Mouse (Mus musculus) myocyte (in vitro differentiated cells): ENCODE results near the gene Zbtb46. TPM values are rescaled to one million over a fixed set of nuclear protein-coding genes. Genes with fewer than 3 reads are reported as not detected.

Experiments
- H3K27me3 ChIP-seq: one replicate; pipeline ENCODE4 v1.6.1; 2011; ENCODE audit not compliant: control insufficient read depth, insufficient read depth, insufficient read length
- H3K36me3 ChIP-seq: one replicate; pipeline ENCODE4 v1.6.1; 2011; ENCODE audit not compliant: control insufficient read depth, insufficient read depth
- H3K4me2 ChIP-seq: one replicate; pipeline ENCODE4 v1.6.1; 2011; ENCODE audit warnings: low read depth, control low read depth
- H3K4me3 ChIP-seq: one replicate; pipeline ENCODE4 v1.5.1; 2011; ENCODE audit warnings: mild to moderate bottlenecking, control low read depth, moderate library complexity
- H3K79me2 ChIP-seq: one replicate; pipeline ENCODE4 v1.6.1; 2011; ENCODE audit not compliant: control insufficient read depth, insufficient read depth
- H3ac ChIP-seq: one replicate; pipeline ENCODE4 v1.6.1; 2011; ENCODE audit not compliant: control insufficient read depth, insufficient read length
- CEBPB ChIP-seq: IDR thresholded peaks from 2 replicates; pipeline ENCODE4 v1.6.1; 2011; ENCODE audit warnings: mild to moderate bottlenecking, moderate library complexity; ENCODE audit not compliant: poor library complexity, insufficient read depth, severe bottlenecking
- E2F4 ChIP-seq: IDR thresholded peaks from one replicate; pipeline ENCODE4 v1.6.1; 2011; ENCODE audit warnings: mild to moderate bottlenecking, control low read depth, moderate library complexity; ENCODE audit not compliant: insufficient read depth
- MAX ChIP-seq: IDR thresholded peaks from one replicate; pipeline ENCODE4 v1.6.1; 2011; ENCODE audit warnings: low read depth, mild to moderate bottlenecking, control low read depth
- MYOD1 ChIP-seq, 3 experiments: IDR thresholded peaks; one replicate each; pipeline ENCODE4 v1.6.1; 2011; ENCODE audit warnings: control low read depth in 2 of 3, low read depth in 2 of 3, mild to moderate bottlenecking in 2 of 3, moderate library complexity in 1 of 3; ENCODE audit not compliant: insufficient read length in 2 of 3, control insufficient read depth in 1 of 3
- MYOG ChIP-seq, 3 experiments: IDR thresholded peaks; one replicate each; pipeline ENCODE4 v1.6.1; 2011; ENCODE audit warnings: control low read depth in 2 of 3, low read depth in 2 of 3, mild to moderate bottlenecking in 2 of 3; ENCODE audit not compliant: insufficient read length in 2 of 3, control insufficient read depth in 1 of 3, insufficient read depth in 1 of 3
- POLR2A ChIP-seq: IDR thresholded peaks from one replicate; pipeline ENCODE4 v1.6.1; 2011; ENCODE audit warnings: low read depth, mild to moderate bottlenecking, control low read depth, moderate library complexity; ENCODE audit not compliant: insufficient read length
- POLR2AphosphoS2 ChIP-seq: IDR thresholded peaks from one replicate; pipeline ENCODE4 v1.6.1; 2011; ENCODE audit warnings: low read depth, control low read depth; ENCODE audit not compliant: insufficient read length
- REST ChIP-seq: IDR thresholded peaks from one replicate; pipeline ENCODE4 v1.6.1; 2011; ENCODE audit warnings: mild to moderate bottlenecking, control low read depth, moderate library complexity; ENCODE audit not compliant: insufficient read depth, insufficient read length
- SRF ChIP-seq: IDR thresholded peaks from one replicate; pipeline ENCODE4 v1.6.1; 2011; ENCODE audit warnings: low read depth; ENCODE audit not compliant: control insufficient read depth, insufficient read length
- TCF12 ChIP-seq: IDR thresholded peaks from one replicate; pipeline ENCODE4 v1.6.1; 2011; ENCODE audit warnings: mild to moderate bottlenecking, control low read depth; ENCODE audit not compliant: poor library complexity, insufficient read depth, severe bottlenecking
- TCF3 ChIP-seq: IDR thresholded peaks from one replicate; pipeline ENCODE4 v1.6.1; 2011; ENCODE audit warnings: low read depth, control low read depth; ENCODE audit not compliant: insufficient read length
- USF1 ChIP-seq: IDR thresholded peaks from one replicate; pipeline ENCODE4 v1.6.1; 2011; ENCODE audit warnings: low read depth, mild to moderate bottlenecking, control low read depth, moderate library complexity
- polyA plus RNA-seq: library from polyadenylated mRNA; unstranded; fragments of >200 nt; fragmentation: generic; extraction: Trizol; gene quantifications from one replicate; pipeline ENCODE4 v1.2.1, GENCODE M21; 2012; ENCODE audit warnings: missing spikeins

Zbtb46 gene
- polyA plus RNA-seq, 1 experiment: 1.3 TPM

- Histone ChIP-seq H3K27me3 (no peaks in the 10 kb centered on the region), H3K4me2 (peak within 1 kb of the TSS; percentile 97), H3K36me3 (peaks cover 29% of the 10 kb centered on the region), H3ac (peak within 1 kb of the TSS; percentile 81), H3K4me3 (peak within 1 kb of the TSS; percentile 98), H3K79me2 (peaks cover 64% of the 10 kb centered on the region)
- no peak for TF ChIP-seq SRF
- peak in 1 of 3 experiments; percentile 2 for TF ChIP-seq MYOG (IDR thresholded peaks at IDR 0.05; ENCODE audit: control insufficient read depth in 1 of 3, insufficient read depth in 1 of 3, insufficient read length in 2 of 3, low read depth in 2 of 3)
- TF ChIP-seq CEBPB: no peak
- no peak for TF ChIP-seq TCF12
- peak; percentile 77 for TF ChIP-seq USF1
- no peak for TF ChIP-seq TCF3
- no peak for TF ChIP-seq MYOD1 (IDR thresholded peaks at IDR 0.05; ENCODE audit: control insufficient read depth in 1 of 3, insufficient read length in 2 of 3, low read depth in 2 of 3)
- TF ChIP-seq MAX: peak; percentile 65
- peak; percentile 46 for TF ChIP-seq E2F4
- TF ChIP-seq POLR2AphosphoS2: peak; percentile 72
- TF ChIP-seq REST: no peak
- TF ChIP-seq POLR2A: peak; percentile 82
Observed at GRCm38 (mm10) chr2:181364860-181365596, 94.2 kb downstream of the Zbtb46 start, which contains the start of the genes Zgpat and Arfrp1. Zgpat (plus strand) TSS chr2:181364928. Arfrp1 (minus strand) TSS chr2:181365404.

DNA sequence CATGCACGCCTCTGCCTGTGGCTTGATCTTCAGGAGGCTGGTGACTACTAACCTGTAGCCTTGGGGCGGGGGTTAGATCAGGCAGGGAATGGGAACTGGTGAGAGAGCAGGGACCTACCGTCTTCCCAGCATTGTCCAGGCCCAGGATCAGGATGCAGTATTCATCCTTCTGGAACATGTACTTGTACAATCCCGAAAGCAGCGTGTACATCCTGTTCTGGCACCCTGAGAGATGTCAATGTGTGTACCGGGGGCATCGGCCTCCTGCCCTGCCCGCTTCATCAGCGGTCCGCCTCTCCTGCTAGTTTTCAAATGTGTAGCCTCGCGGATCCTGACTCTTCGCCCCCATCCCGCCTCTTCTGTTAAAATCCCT, 94.8 kb downstream of the Zbtb46 start:
- no peak for TF ChIP-seq E2F4
- Histone ChIP-seq H3K4me2 (peak overlapping the region; percentile 96), H3K27me3 (no peaks in the 10 kb centered on the region), H3K79me2 (peaks cover 59% of the 10 kb centered on the region), H3ac (peak overlapping the region; percentile 81), H3K4me3 (peak overlapping the region; percentile 98), H3K36me3 (peaks cover 34% of the 10 kb centered on the region)

GRCm38 (mm10) chr2:181363946-181364345, 95.3 kb downstream of the Zbtb46 start:
- Histone ChIP-seq H3K4me2 (peak overlapping the region; percentile 96), H3K79me2 (peaks cover 54% of the 10 kb centered on the region), H3K4me3 (peak overlapping the region; percentile 98), H3K27me3 (no peaks in the 10 kb centered on the region), H3K36me3 (peaks cover 36% of the 10 kb centered on the region), H3ac (peak overlapping the region; percentile 81)
- TF ChIP-seq MYOD1 (IDR thresholded peaks at IDR 0.05; ENCODE audit: control insufficient read depth in 1 of 3, insufficient read length in 2 of 3, low read depth in 2 of 3) (no peak), CEBPB (no peak), TCF3 (no peak), SRF (no peak), POLR2AphosphoS2 (no peak), USF1 (no peak), TCF12 (no peak)

- Histone ChIP-seq H3K27me3 (no peaks in the 10 kb centered on the region), H3K36me3 (peaks cover 57% of the 10 kb centered on the region), H3K4me2 (no peak overlapping the region), H3ac (no peak overlapping the region), H3K79me2 (no peaks in the 10 kb centered on the region), H3K4me3 (no peak overlapping the region)
- TF ChIP-seq POLR2AphosphoS2: peak; percentile 59
- TF ChIP-seq E2F4: no peak
- no peak for TF ChIP-seq MYOD1 (IDR thresholded peaks at IDR 0.05; ENCODE audit: control insufficient read depth in 1 of 3, insufficient read length in 2 of 3, low read depth in 2 of 3)
- peak; percentile 17 for TF ChIP-seq POLR2A
- no peak for TF ChIP-seq REST
- no peak for TF ChIP-seq TCF3
Observed at GRCm38 (mm10) chr2:181356780-181357179, 102.4 kb downstream of the Zbtb46 start.

GRCm38 (mm10) chr2:181342766-181343165, 116.5 kb downstream of the Zbtb46 start:
- no peak overlapping the region for H3K4me2 ChIP-seq
- H3K36me3 ChIP-seq: peaks cover 23% of the 10 kb centered on the region
- no peak overlapping the region for H3K4me3 ChIP-seq
- H3K79me2 ChIP-seq: no peaks in the 10 kb centered on the region
- TF ChIP-seq MYOG (IDR thresholded peaks at IDR 0.05; ENCODE audit: control insufficient read depth in 1 of 3, insufficient read depth in 1 of 3, insufficient read length in 2 of 3, low read depth in 2 of 3) (no peak), MAX (no peak), TCF3 (no peak), POLR2A (no peak), MYOD1 (IDR thresholded peaks at IDR 0.05; ENCODE audit: control insufficient read depth in 1 of 3, insufficient read length in 2 of 3, low read depth in 2 of 3) (no peak), REST (no peak), E2F4 (no peak), USF1 (no peak), SRF (no peak), TCF12 (no peak), CEBPB (no peak), POLR2AphosphoS2 (no peak)
- no peaks in the 10 kb centered on the region for H3K27me3 ChIP-seq
- no peak overlapping the region for H3ac ChIP-seq
